Mouse (Mus musculus) spleen, adult 18-20 months (tissue): Measurements from ENCODE around the gene Nptn.
A peak's percentile ranks its signal among the peaks of the same experiment; 100 is the strongest.

Experiments
- DNase-seq, 2 experiments: peaks; one replicate each; pipeline ENCODE4 v3.0.0; 2022; ENCODE audit warnings: mixed read lengths in 2 of 2

Nptn gene

DNA sequence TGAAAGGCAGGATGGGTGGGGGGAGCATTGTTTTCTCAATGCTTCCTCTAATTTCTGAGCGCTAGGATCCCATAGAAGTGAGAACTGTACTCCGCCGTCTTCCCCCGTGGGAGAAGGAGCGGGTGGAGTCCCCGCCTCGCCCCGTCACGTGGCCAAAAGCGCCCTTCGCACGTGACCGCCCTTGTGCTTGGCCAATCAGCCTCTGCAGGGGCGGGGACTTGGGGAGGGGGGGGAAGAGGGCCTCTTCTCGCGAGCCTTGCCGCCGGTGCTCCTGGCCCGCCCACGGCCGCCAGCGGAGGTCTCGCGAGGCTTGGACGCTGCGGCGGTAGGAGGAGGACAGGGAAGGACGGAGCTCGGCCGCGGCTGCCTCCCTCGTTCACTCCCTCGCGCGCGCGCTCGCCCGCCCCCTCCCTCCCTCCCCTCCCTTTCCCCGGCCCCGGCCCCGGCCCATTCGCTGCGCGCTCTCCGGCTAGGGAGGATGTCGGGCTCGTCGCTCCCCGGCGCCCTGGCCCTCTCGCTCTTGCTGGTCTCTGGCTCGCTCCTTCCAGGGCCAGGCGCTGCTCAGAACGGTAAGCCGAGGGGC is at the start of gene Nptn:
Gene Nptn, plus strand, starts transcription at position 283 of the 583 bp plus-strand sequence.
- DNase-seq: peak; percentile 94 to 97

DNA sequence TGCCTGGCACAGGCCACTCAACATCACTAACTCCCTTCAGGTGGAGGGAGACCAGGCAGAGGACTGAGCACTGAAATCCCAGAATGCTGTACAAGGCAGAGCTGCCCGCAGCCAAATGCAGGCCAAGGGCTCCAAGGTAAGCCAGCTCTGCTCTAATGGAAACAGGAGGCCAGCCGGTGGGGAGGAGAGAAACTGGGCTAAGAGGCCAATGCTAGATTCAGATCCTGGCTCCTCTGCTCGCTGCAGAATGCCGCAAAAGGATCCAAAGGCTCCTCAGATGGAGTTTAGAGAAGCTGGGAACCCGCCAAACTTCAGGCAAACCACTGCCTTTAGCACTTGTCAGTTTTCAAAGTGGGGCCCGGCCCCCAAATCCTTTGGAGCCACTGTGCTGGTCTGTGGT is 48.7 kb upstream of the Nptn start:
- no peak for DNase-seq

DNA sequence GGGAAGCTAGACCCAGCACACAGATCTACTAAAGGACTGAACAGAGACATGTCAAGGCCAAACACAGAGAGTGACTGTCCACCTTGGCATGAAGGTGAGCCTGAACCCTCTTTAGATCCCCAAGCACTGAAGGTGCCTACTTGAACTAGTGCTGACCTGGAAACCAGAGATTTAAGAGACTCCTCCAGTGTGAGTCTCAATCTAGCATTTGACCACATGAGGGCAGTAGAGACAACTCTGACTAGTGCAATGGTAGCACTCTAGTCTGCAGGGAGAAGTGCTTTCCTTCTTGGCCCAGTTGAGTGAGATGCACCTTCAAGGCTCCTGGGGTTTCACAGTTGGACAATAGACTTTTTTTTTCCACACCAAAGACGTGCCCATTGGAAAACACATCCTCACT is 47.3 kb upstream of the Nptn start:
- peak in 1 of 2 experiments; percentile 39 for DNase-seq

DNA sequence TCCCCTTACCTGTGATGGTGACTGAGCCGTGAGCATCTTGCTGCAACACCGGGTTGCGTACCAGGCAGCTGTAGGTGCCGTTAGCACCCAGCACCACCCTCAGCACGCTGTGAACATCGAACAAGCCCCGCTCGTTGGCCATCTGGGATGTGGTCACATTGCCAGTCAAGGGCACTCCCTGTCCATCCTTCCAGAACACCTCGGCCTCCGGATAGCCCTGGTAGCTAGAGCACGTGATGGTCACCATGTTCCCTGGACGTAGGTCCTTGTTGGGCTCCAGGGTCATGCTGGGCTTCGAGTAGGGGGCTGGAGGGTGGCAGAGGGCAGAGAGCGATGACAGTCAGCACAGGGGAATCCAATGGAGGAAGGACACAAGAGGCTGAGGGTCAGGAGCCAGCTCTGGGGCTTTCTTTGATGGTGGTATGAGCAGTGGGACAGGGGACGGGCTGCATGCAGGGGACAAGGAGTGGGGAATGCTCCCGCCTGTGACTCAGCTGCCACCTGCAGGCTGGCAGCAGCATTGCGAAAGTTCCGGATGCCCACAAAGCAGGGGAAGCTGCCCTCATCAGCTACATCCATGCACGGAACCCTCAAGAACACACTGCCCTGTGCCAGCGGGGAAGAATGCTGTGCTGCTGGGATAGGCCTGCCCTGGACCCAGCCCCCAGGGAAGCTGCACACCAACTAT is 46.4 kb upstream of the Nptn start:
- DNase-seq: peak; percentile 31 to 46

DNA sequence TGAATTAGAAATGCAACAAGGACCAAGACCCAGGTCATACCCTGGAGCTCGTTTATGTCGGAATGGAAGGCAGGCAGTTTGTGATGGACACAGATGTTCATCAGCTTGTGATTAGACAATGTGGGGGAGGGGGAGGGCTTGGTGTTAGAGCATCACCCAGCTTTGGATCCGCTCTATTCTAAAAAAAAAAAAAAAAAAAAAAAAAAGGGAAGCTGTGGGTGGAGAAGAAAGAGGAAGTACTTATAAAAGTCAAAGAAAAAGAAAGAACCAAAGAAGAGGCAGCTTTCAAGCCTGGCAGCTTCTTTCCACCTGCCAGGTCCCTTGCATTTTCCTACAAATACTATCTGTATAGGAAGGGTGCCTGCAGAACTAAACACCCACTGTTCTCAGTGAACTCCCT is 44.3 kb upstream of the Nptn start:
- DNase-seq: no peak

DNA sequence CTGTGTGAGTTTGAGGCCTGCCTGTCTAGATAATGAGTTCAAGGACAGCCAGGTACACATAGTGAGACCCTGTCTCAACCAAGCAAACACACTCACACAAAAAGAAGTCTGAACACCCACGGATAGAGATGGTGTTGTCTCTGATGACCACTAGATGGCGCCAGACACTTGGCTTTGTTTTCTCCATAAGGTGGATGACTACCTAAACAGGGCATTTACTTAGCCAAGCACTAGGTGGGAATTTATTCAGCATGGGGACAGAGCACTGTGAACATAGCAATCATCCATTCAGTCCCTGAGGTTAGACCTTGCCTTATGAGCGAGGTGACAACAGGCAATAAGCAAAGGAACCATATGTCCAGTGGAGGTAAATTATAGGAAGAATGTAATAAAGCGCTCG is 42.2 kb upstream of the Nptn start:
- peak in 1 of 2 experiments; percentile 46 for DNase-seq

DNA sequence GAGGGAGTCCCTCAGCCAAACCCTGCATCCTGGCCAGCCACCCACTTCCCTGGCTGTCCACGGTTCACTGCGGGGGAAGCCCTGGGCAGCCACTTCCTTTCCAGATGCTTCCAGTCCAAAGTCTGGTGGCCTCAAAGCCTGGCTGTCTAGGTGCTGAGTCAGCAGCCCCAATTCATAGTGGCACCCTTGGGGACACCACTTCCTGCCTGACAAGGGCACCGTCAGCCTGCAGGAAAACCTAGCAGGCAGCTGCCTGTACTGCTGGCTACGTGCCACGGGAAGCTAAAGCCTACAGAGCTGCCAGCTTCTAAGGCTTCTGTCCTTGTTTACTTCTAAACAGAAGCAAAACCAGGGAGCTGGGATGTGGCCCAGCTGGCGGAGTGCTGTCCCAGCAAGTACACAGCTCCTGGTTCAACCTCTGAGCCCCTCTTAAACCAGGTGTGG is 40.1 kb upstream of the Nptn start:
- peak; percentile 41 to 44 for DNase-seq

DNA sequence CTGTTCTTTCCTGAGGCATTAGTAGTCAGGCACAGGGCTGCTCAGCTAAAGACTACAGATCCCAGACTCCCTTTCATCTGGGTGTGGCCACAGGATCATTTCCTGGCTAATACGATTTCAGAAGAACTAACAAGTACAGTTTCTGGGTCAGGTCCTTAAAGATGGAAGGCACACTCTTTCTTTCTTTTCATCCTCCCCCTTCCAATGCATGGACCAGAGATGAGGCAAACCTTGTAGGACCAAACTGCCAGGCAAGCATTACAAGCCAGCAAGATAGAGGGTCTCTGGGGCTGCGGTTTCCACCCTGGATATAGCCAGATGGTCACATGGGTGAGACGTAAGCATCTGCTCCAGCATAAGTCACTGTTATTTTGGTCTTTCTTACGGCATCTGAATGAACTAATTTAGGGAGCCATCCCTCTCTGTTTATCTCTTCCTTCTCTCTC is 37.1 kb upstream of the Nptn start:
- no peak for DNase-seq

DNA sequence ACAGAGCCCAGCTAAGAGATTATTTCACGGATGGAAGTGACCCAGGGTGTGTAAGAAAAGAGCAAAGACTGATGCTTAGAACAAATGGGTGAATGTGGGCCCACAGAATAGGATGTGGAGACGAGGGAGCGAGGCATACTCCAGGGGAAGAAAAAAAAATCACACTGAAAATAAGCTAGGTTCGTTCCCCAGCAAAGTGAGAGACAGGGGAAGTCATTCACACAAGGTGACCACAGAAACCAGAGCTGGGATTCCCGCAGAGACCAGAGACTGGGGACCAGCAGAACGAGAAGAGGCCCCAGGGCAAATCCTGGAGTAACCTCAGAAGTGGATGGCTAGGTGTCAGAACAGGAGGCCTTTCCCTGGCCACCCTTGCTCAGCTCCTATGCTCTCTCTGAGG is 36.6 kb upstream of the Nptn start:
- DNase-seq: no peak

DNA sequence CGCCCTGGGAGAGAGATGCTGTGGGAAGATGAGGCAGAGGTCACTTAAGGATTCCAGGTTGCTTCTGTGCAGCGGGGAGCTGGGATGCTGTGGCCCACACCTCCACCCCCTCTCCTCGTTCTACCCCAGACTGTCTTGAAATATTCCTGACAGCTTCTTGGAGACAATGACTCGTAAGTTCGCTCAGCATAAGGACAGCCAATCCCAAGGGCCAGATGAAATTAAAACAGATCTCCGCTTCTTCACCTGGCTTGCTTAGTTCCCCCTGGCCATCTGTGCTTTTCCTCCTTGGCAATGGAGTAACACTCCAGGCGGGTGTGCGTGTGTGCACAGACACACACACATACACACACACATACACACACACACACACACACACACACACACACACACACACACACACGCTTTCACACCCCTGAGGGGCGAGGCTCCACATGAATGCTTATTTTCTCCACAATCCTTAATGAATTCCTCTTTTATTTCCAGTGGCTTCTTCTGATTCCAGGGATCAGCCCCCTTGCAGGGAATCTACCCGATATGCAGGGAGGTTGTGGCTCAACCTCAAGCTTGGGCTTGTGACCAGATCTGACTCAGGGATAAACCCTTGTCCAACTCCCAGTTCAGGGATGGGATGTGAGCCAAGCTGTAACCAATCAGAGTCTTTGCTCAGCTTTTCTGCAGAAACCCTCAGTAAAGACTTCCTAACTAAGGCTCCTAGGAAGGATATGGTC is 35.2 kb upstream of the Nptn start:
- no peak for DNase-seq

DNA sequence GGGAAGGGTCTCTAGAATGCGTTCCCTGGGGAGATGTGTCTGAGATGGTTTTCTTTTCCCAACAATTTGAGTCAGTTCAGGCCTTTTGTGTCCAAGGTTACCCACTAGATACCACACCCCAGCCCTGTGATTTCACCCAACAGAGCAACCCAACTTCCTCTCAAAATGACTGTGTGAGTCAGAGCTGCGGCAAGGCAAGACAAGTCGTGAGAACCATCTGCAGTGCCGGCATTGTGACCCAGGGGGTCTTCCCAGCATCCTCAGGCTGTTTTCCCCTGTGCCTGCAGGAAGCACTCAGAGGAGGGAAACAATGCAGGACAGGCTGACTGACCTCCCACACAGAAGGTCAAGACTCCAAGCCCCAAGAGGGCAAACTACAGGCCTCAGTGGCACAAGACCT is 33.1 kb upstream of the Nptn start:
- DNase-seq: no peak

DNA sequence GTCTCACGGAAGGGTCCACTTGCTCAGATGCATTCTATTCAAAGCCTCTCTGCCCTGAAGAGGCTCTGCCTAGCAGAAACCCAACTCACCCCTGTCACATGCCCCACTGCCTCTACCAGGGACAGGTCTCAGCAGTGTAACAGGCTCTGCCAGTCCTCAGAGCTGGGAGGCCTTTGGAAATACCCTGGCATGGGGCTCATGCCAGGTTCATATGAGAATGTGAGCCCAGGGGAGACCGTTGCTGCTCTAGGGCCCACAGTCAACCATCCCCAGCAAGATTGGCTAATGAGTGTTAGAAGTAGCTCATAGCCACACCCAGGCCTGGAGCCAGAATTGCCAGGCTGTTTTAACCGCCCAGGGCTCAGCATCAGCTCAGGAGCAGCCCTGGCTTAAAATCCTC is 32.3 kb upstream of the Nptn start:
- DNase-seq: no peak

DNA sequence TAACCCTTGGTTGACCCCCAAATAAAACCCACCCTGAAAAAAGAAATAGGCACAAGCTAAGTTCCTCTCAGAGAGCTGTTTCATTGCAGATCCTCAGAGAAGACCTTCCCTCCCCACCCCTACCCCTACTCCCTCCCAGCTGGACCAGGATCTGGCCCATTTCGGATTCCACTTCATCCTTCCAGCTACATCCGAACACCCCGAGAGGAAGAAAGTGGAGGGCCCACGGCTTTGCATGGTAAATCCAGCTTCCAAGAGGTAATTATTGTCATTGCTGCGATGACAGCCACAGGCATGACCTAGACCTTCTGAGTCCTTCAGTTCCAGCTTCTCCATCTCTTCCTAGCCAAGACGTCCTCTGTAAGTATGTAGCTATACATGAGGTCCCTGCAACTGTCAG is 31.1 kb upstream of the Nptn start:
- DNase-seq: no peak

DNA sequence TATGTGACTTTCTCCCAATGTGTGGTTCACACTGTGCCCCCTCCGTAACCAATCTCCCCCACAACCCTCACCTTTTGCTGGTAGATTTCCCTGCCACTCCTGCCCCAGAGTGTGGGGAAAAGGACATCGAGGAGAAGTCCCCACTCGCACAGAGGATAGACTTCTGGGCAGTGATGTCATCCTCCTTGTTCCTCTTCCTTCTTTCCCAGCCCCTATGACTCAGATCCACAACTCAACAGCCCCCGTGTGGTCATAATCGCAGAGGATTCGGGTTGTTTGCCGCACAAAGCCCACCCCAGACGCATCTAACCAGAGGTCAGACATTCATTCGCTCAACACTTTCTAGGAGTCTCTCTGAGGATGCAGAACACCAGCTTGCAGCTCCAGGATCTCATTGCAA is 30.0 kb upstream of the Nptn start:
- no peak for DNase-seq

DNA sequence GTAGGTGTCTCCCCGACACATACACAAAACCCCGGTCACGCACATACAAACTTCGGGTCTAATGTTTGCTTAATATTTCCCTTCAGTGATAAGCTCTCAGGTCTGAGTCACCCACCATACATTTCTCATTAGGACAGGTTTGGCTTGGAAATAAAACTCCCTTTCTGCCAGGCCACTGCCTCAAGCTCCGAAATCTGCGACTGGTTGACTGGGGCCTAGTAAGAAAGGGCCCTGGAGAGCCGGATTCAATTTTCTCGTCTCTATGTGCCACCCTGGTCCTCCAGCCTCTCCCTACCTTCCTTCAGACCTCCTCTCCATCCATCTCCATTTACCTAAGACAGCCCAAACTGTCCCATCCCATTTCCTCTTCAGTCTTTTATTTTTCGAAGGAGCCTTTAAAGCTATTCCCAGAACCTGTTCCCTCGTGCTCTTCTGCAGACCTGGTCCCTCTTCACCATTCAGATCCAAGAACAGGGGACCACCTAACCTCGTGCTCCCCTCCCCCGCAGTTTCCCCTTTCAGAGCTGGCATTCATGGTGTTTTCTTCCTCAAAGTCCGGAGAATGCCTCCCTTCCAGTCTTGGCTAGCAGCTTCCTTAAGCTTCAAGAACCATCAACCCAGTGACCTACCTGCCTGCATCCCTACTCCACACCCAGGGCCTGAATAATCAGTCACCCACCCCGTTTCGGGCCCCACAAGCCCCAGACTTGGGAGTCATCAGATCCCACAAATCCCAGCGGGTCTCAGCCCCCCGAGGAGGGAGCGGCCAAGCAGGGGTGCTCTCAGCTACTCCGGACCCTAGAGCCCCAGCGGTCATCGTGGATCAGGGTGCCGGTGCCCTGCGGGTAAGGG is 27.8 kb upstream of the Nptn start:
- DNase-seq: no peak

DNA sequence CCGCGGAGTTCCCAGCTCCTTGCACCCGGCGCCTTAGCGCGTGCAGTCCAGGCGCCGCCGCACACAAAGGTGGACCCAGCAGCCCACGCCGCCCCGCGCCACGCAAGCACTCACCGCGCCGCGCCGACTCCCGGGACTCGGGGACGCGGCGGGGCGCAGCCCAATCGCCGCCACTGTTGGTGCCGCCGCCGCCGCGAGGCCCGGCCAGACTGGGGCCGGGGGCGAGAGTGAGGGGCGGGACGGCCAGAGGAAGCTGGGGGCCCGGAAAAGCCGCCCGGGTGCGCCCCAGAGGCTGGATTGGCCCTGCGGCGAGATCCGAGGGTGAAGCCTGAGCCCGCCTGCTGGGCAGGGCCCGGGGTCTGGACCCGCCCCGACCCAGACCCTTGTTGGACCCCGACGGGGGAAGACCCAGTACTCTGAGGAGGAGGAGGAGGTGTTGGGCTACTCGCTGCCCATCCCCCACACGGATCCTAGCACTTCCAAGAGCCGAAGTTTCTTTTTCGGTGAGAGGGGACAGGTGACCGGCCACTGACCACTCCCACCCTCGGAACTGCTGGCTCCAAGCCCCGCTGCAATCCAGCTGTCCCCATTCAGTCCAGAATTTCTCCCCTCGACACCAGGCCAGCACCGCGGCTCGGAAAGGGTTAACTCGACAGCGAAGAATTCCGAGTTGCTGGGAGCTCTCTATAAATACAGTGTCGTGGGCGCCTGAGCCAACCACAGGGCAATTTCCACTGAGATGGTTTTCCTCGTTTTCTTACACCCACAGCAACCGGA is 26.9 kb upstream of the Nptn start, which contains the start of gene Cd276:
Gene Cd276, minus strand, starts transcription at position 530 of the 777 bp plus-strand sequence.
- DNase-seq: no peak

DNA sequence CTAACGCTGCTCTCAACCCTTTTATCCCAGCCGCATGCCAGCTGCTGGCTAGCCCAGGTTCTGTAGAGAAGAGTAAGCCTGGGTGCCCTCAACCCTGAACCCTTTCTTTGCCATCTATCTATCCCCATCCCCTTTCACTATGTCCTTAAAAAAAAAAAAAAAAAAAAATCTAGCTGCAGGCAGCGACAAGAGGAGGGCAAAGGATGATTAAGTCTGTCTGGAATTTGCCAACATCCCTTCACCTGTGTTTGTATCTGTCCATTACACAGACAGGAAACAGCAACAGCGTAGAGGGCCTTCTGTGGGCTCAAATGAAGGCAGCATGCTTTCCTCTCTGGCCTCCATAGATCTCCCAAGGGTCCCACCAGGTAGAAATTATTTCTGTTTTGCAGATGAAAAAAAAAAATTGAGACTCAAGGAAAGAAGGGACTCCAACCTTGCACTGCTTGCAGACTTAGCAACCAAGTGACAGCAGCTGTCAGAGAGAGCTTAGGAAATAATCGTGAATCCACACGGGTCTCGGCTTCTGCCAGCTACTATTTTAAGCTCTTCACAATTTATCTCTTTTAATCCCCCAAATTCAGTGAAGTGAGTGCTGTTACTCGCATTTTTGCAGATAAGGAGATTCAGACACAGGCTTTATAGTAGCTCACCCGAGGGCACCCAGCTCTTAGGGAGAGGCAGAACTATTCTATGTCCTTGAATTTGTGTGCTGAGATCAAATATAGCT is 26.2 kb upstream of the Nptn start:
- no peak for DNase-seq

DNA sequence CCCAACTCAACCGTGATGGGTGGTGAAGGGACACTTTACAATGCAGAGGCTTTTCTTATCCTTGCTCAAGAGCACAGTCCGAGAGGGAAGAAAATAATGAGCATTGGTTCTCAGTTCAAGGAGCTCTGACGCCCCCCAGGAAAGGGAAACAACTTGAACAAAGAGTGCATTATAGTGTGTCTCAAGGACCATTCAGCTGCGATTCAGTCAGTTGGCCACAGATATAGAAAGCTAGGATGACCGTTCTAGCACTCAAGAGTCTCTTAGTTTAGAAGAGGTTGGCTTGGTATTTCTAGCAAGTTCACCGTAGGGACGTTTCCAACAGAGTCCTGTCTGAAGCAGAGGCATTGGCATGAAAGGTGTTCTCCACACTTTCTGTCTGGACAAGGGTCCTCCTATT is 25.4 kb upstream of the Nptn start:
- no peak for DNase-seq

DNA sequence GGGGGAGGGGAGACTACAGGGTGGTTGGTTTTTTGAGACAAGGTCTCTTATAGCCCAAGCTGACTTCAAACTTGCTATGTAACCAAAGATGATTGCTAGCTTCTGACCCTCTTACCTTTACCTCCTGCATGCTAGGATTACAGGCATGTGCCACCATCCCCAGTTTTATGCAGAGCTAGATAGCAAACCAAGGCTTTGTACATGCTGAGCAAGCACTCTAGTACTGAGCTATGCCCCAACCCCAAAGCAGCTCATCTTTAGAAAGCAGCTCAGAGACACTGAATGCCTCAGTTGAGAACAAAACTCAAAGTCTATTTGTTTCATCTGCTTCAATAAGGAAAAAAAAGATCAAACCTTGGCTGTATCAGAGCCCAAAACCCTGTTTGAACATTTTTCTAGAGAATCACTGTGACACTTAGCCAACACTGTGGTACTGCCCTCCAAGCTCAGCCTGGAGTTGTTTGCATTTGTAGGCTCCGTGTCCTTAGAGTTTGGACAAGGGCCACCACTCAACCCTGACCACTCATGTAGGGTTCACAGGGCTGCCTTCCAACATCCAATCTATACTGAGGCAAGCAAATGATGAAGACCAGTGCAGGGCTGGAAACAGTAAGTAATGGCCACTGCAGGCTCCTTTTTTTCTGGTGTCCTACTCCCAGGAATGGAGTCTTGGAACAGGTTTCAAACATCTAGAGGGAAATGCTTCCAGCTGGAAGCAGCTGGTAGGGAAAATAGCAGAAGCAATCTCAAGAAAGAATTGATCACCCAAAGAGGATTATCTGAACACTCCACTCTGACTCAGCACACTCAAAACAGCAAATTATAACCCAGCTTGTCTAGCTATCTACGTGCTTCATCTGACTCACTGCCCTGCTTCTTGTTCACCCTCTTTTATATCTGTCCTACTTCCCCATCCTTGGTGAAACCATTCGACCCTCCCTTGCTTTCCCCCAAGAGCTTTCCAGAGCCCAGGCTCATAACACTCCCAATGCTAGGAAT is 24.3 kb upstream of the Nptn start:
- DNase-seq: no peak

DNA sequence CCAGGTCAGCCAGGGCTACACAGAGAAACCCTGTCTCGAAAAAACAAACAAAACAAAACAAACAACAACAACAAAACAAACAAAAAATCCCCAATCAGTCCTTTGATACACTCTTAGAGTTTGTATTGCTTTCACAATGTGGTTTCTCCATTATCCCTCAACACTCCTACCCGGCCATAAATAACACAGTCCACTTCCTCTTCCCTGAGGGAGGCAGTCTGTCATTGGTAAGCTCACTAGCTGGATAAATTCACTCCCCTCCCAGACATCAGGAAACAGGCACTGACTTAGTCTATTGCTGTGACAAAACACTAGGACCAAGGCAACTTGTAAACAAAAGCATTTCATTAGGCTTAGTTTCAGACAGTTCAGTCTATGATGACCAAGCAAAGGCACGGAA is 21.8 kb upstream of the Nptn start:
- DNase-seq: no peak
